Mouse (Mus musculus) olfactory bulb, adult 2 months (tissue): ENCODE measurements at regions not wholly inside any gene's neighbourhood (a gene's known extent, or its start where the extent isn't known, plus 50 kb on each side); places are given as distances from the start of the nearest gene placed in this dataset.

ENCODE experiments used
- H3K27ac ChIP-seq: fragments of 200-500 bp; 2 replicates; pipeline ENCODE4 v1.5.1; 2012; ENCODE audit warnings: low read depth, low read length; ENCODE audit not compliant: insufficient read depth
- H3K4me1 ChIP-seq: fragments of 200-500 bp; 2 replicates; pipeline ENCODE4 v1.6.1; 2012; ENCODE audit warnings: low read length; ENCODE audit not compliant: control insufficient read depth, insufficient read depth
- H3K4me3 ChIP-seq: fragments of 200-500 bp; 2 replicates; pipeline ENCODE4 v1.5.1; 2012; ENCODE audit warnings: mild to moderate bottlenecking, low read depth, low read length, moderate library complexity; ENCODE audit not compliant: insufficient read depth
- CTCF ChIP-seq: fragments of 200-500 bp; IDR thresholded peaks from 2 replicates; pipeline ENCODE4 v1.5.1; 2012; ENCODE audit warnings: low read depth, mild to moderate bottlenecking, low read length, moderate library complexity; ENCODE audit not compliant: insufficient read depth
- POLR2A ChIP-seq: fragments of 200-500 bp; IDR thresholded peaks from 2 replicates; pipeline ENCODE4 v1.6.1; 2012; ENCODE audit warnings: mild to moderate bottlenecking, low read depth, low read length, moderate library complexity; ENCODE audit not compliant: insufficient read depth
- WGBS: fragments of 180-500 bp; shearing (Covaris S2); methylation state at CpG from one replicate; pipeline ENCODE4 v1.1.7; 2018; 5-methylcytosine and 5-hydroxymethylcytosine counted together

- H3K4me1 ChIP-seq, result no peaks in the 10 kb centered on the region
- H3K27ac ChIP-seq, result no peak overlapping the region
- 82% methylated on average over 3 of the region's 3 CpGs for WGBS
- TF ChIP-seq POLR2A (no peak), CTCF (no peak)
- no peak overlapping the region for H3K4me3 ChIP-seq
These were observed 57.5 kb upstream of the Igf1r start for GRCm38 (mm10) chr7:67895166-67895565.

GRCm38 (mm10) chr7:67892917-67893316 is 59.7 kb upstream of the Igf1r start:
- H3K4me1 ChIP-seq, result no peaks in the 10 kb centered on the region
- no peak overlapping the region for H3K4me3 ChIP-seq
- no peak overlapping the region for H3K27ac ChIP-seq
- 52% methylated on average over 3 of the region's 3 CpGs for WGBS
- TF ChIP-seq CTCF (no peak), POLR2A (no peak)

- no peak overlapping the region for H3K27ac ChIP-seq
- peaks cover 7% of the 10 kb centered on the region; the same call in 1 of the 2 replicates for H3K4me1 ChIP-seq
- WGBS, result 65% methylated on average over 6 of the region's 6 CpGs
- TF ChIP-seq CTCF (no peak), POLR2A (no peak)
- no peak overlapping the region for H3K4me3 ChIP-seq
These were observed 69.6 kb upstream of the Igf1r start for GRCm38 (mm10) chr7:67883040-67883439.

- Histone ChIP-seq H3K4me3 (no peak overlapping the region), H3K4me1 (peaks cover 7% of the 10 kb centered on the region; the same call in 1 of the 2 replicates), H3K27ac (no peak overlapping the region)
- TF ChIP-seq CTCF (no peak), POLR2A (no peak)
- 64% methylated on average over 8 of the region's 8 CpGs for WGBS
These were observed 70.0 kb upstream of the Igf1r start for GRCm38 (mm10) chr7:67882606-67883005.

GRCm38 (mm10) chr7:67878226-67878625 is 74.4 kb upstream of the Igf1r start:
- Histone ChIP-seq H3K4me3 (no peak overlapping the region), H3K27ac (no peak overlapping the region), H3K4me1 (peaks cover 7% of the 10 kb centered on the region; the same call in 1 of the 2 replicates)
- TF ChIP-seq POLR2A (no peak), CTCF (no peak)
- WGBS, result 57% methylated on average over 1 of the region's 1 CpGs

GRCm38 (mm10) chr7:67877587-67877986 is 75.0 kb upstream of the Igf1r start:
- TF ChIP-seq CTCF (no peak), POLR2A (no peak)
- Histone ChIP-seq H3K27ac (no peak overlapping the region), H3K4me3 (no peak overlapping the region), H3K4me1 (peaks cover 5% of the 10 kb centered on the region; the same call in 1 of the 2 replicates)
- 81% methylated on average over 3 of the region's 3 CpGs for WGBS

- Histone ChIP-seq H3K4me1 (peaks cover 3% of the 10 kb centered on the region; the same call in 1 of the 2 replicates), H3K4me3 (no peak overlapping the region), H3K27ac (no peak overlapping the region)
- WGBS, result 79% methylated on average over 14 of the region's 14 CpGs
- TF ChIP-seq CTCF (no peak), POLR2A (no peak)
These were observed 94.8 kb upstream of the Synm start for GRCm38 (mm10) chr7:67854080-67855022.

- H3K4me1 ChIP-seq, result peaks cover 7% of the 10 kb centered on the region; the same call in 1 of the 2 replicates
- no peak overlapping the region for H3K27ac ChIP-seq
- TF ChIP-seq CTCF, result no peak
- no peak for TF ChIP-seq POLR2A
- WGBS, result 95% methylated on average over 3 of the region's 3 CpGs
- H3K4me3 ChIP-seq, result no peak overlapping the region
These were observed 93.3 kb upstream of the Synm start for GRCm38 (mm10) chr7:67852859-67853258.

GRCm38 (mm10) chr7:67849509-67849862 is 89.9 kb upstream of the Synm start:
- TF ChIP-seq CTCF (no peak), POLR2A (no peak)
- Histone ChIP-seq H3K27ac (no peak overlapping the region), H3K4me3 (peak overlapping the region; percentile 45), H3K4me1 (peaks cover 15% of the 10 kb centered on the region)
- 16% methylated on average over 7 of the region's 7 CpGs for WGBS
